Mouse (Mus musculus) heart, adult 2 months (tissue): ENCODE measurements around the gene Cenpa.

Source experiments
- EP300 ChIP-seq: fragments of 200-500 bp; IDR thresholded peaks from 2 replicates; pipeline ENCODE4 v1.6.1; 2011; ENCODE audit warnings: low read depth, low read length, control low read depth; ENCODE audit not compliant: insufficient read depth
- POLR2A ChIP-seq: fragments of 200-500 bp; IDR thresholded peaks from 2 replicates; pipeline ENCODE4 v1.6.1; 2011; ENCODE audit warnings: mild to moderate bottlenecking, low read depth, low read length, control low read depth; ENCODE audit not compliant: insufficient read depth

GRCm38 (mm10) chr5:30682967-30683600 lies 16.5 kb downstream of the Cenpa start:
- TF ChIP-seq EP300 (no peak), POLR2A (no peak)
